Mouse (Mus musculus): ENCODE data around the gene Lpar1. TPM values are rescaled to one million over a fixed set of nuclear protein-coding genes. Genes with fewer than 3 reads are reported as not detected.
A peak's percentile ranks its signal among the peaks of the same experiment; 100 is the strongest.

Gene Lpar1
- polyA plus RNA-seq, 2 experiments = 90.8 to 161 TPM

DNA sequence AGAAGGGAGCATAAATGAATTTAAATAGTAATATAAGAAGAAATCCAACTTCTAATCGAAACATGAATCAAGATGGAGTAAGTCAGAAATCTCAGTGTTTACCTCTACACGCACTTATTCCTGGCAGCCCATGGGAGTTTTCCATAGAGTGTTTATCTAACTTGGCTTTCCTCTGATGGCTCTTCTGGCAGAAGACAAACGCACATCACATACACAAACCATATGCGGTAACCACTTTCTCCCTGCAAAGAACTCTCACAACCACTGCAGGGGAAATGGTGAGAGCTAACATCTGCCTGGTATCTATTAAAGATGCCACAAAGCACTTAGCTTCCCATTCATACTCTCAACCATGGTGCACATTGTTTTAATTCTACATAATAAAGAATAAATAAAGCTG lies 56.4 kb downstream of the Lpar1 start:
- H3K9me3 ChIP-seq (ENCODE audit: control insufficient read depth, low read length) = no peaks in the 10 kb centered on the region
- no peak overlapping the region for H3K27ac ChIP-seq (replicated peaks; ENCODE audit: low read depth, low read length)
- no peaks in the 10 kb centered on the region for H3K27me3 ChIP-seq (ENCODE audit: control insufficient read depth, insufficient read depth, low read length)
- H3K36me3 ChIP-seq (ENCODE audit: control insufficient read depth, insufficient read depth, low read length) = no peaks in the 10 kb centered on the region
- ATAC-seq (ENCODE audit: low FRiP score, low read depth) (no peak), DNase-seq (ENCODE audit: low spot score) (peak; percentile 23)
- H3K4me1 ChIP-seq (ENCODE audit: control insufficient read depth, insufficient read depth, low read length) = peaks cover 40% of the 10 kb centered on the region
- no peak for TF ChIP-seq POLR2A (IDR thresholded peaks at IDR 0.05; ENCODE audit: borderline replicate concordance, extremely low read depth, insufficient read depth, insufficient read length)
- no peak overlapping the region for H3K4me3 ChIP-seq (replicated peaks; ENCODE audit: low read length)
- H3K4me2 ChIP-seq (replicated peaks; ENCODE audit: low read depth, low read length, severe bottlenecking) = no peak overlapping the region
- no peak overlapping the region for H3K9ac ChIP-seq (ENCODE audit: low read depth, low read length, severe bottlenecking)
- 64% methylated on average over 4 of the region's 4 CpGs for WGBS

DNA sequence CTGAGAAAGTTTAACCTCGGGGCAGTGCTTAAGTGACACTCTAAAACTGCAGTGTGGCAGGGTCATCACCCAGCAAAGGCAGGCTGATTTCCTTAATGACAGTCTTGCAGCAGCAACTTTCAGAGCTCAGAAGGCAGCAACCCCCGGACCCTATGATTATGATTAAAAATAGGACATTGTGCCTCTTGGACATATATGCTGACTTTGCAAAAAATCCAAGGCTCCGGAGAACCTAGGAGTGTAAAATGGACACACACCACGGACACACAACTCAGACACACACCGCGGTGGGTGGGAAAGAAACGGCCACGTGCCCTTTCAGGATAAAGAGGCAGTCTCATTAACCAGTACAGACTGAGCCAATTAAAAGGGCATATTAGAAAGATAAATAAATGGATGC lies 57.0 kb downstream of the Lpar1 start:
- no peak for DNase-seq (ENCODE audit: low spot score)
- H3K27ac ChIP-seq (replicated peaks; ENCODE audit: low read depth, low read length) = no peak overlapping the region; the same call in 1 of the 2 replicates
- no peak overlapping the region for H3K4me2 ChIP-seq (replicated peaks; ENCODE audit: low read depth, low read length, severe bottlenecking)
- H3K9ac ChIP-seq (ENCODE audit: low read depth, low read length, severe bottlenecking) = no peak overlapping the region
- no peak for ATAC-seq (ENCODE audit: low FRiP score, low read depth)
- no peak for TF ChIP-seq POLR2A (IDR thresholded peaks at IDR 0.05; ENCODE audit: borderline replicate concordance, extremely low read depth, insufficient read depth, insufficient read length)
- WGBS = 45% methylated on average over 8 of the region's 8 CpGs
- peaks cover 36% of the 10 kb centered on the region for H3K4me1 ChIP-seq (ENCODE audit: control insufficient read depth, insufficient read depth, low read length)
- no peaks in the 10 kb centered on the region for H3K36me3 ChIP-seq (ENCODE audit: control insufficient read depth, insufficient read depth, low read length)
- H3K9me3 ChIP-seq (ENCODE audit: control insufficient read depth, low read length) = no peaks in the 10 kb centered on the region
- H3K27me3 ChIP-seq (ENCODE audit: control insufficient read depth, insufficient read depth, low read length) = no peaks in the 10 kb centered on the region
- H3K4me3 ChIP-seq (replicated peaks; ENCODE audit: low read length) = no peak overlapping the region

DNA sequence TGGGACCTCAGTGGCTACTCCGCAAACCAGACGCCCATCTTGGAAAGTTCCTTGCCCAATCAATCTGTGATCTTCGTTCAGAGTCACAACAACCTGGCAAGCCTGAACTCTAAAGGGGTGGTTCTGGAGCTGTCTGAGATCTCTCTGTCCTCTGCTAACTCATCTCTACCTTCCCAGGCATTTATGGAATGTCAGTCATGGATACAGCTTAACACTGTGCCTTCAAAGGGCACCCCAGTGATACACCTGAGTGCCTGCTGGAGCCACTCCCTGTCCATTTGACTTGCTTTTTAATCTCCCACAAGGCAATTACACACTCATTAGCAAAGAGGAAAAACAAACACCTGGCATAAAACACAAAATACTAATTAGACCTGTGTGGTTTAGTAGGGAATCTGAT lies 62.0 kb downstream of the Lpar1 start:
- Histone ChIP-seq H3K4me3 (replicated peaks; ENCODE audit: low read length) (no peak overlapping the region), H3K4me1 (ENCODE audit: control insufficient read depth, insufficient read depth, low read length) (peaks cover 4% of the 10 kb centered on the region), H3K27ac (replicated peaks; ENCODE audit: low read depth, low read length) (no peak overlapping the region), H3K4me2 (replicated peaks; ENCODE audit: low read depth, low read length, severe bottlenecking) (no peak overlapping the region), H3K27me3 (ENCODE audit: control insufficient read depth, insufficient read depth, low read length) (no peaks in the 10 kb centered on the region), H3K9me3 (ENCODE audit: control insufficient read depth, low read length) (no peaks in the 10 kb centered on the region), H3K9ac (ENCODE audit: low read depth, low read length, severe bottlenecking) (no peak overlapping the region), H3K36me3 (ENCODE audit: control insufficient read depth, insufficient read depth, low read length) (peaks cover 3% of the 10 kb centered on the region)
- no peak for TF ChIP-seq POLR2A (IDR thresholded peaks at IDR 0.05; ENCODE audit: borderline replicate concordance, extremely low read depth, insufficient read depth, insufficient read length)
- WGBS = 77% methylated on average over 3 of the region's 3 CpGs
- no peak for ATAC-seq (ENCODE audit: low FRiP score, low read depth)
- no peak for DNase-seq (ENCODE audit: low spot score)

GRCm38 (mm10) chr4:58490374-58490773 lies 63.3 kb downstream of the Lpar1 start:
- TF ChIP-seq POLR2A (IDR thresholded peaks at IDR 0.05; ENCODE audit: borderline replicate concordance, extremely low read depth, insufficient read depth, insufficient read length) = no peak
- H3K36me3 ChIP-seq (ENCODE audit: control insufficient read depth, insufficient read depth, low read length) = peaks cover 14% of the 10 kb centered on the region

DNA sequence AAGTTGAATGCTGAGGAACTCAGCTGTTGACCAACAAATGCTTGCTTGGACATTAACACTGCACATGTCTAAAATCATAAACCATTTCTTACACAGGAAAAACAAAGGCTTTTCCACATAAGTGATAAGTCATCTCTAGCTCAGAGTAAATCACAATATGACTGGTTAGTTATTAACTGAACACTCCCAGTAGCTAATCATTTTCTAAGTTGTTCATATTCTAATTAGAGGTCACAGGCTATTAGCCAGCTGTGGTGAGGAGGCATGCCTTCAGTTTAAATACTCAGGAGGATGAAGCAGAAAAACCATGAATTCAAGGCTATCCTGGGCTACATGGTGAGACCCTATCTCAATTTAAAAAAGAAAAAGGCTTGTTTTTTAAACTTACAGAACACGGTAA lies 75.1 kb downstream of the Lpar1 start:
- H3K4me3 ChIP-seq (replicated peaks; ENCODE audit: low read length) = no peak overlapping the region
- no peak for DNase-seq (ENCODE audit: low spot score)
- WGBS = 93% methylated on average over 1 of the region's 1 CpGs
- no peak for TF ChIP-seq POLR2A (IDR thresholded peaks at IDR 0.05; ENCODE audit: borderline replicate concordance, extremely low read depth, insufficient read depth, insufficient read length)
- no peak for ATAC-seq (ENCODE audit: low FRiP score, low read depth)
- H3K27ac ChIP-seq (replicated peaks; ENCODE audit: low read depth, low read length) = no peak overlapping the region
- peaks cover 5% of the 10 kb centered on the region for H3K9me3 ChIP-seq (ENCODE audit: control insufficient read depth, low read length)
- H3K27me3 ChIP-seq (ENCODE audit: control insufficient read depth, insufficient read depth, low read length) = no peaks in the 10 kb centered on the region
- no peaks in the 10 kb centered on the region for H3K4me1 ChIP-seq (ENCODE audit: control insufficient read depth, insufficient read depth, low read length)
- H3K9ac ChIP-seq (ENCODE audit: low read depth, low read length, severe bottlenecking) = no peak overlapping the region
- H3K4me2 ChIP-seq (replicated peaks; ENCODE audit: low read depth, low read length, severe bottlenecking) = no peak overlapping the region
- H3K36me3 ChIP-seq (ENCODE audit: control insufficient read depth, insufficient read depth, low read length) = peaks cover 46% of the 10 kb centered on the region

More at GRCm38 (mm10) chr4:58490374-58490773, 63.3 kb downstream of the Lpar1 start:
- H3K4me3 ChIP-seq (replicated peaks; ENCODE audit: low read length) = no peak overlapping the region
- 85% methylated on average over 4 of the region's 4 CpGs for WGBS
- H3K9me3 ChIP-seq (ENCODE audit: control insufficient read depth, low read length) = no peaks in the 10 kb centered on the region
- no peak overlapping the region for H3K9ac ChIP-seq (ENCODE audit: low read depth, low read length, severe bottlenecking)
- H3K27ac ChIP-seq (replicated peaks; ENCODE audit: low read depth, low read length) = no peak overlapping the region
- no peaks in the 10 kb centered on the region for H3K27me3 ChIP-seq (ENCODE audit: control insufficient read depth, insufficient read depth, low read length)
- H3K4me2 ChIP-seq (replicated peaks; ENCODE audit: low read depth, low read length, severe bottlenecking) = no peak overlapping the region
- no peaks in the 10 kb centered on the region for H3K4me1 ChIP-seq (ENCODE audit: control insufficient read depth, insufficient read depth, low read length)
- ATAC-seq (ENCODE audit: low FRiP score, low read depth) (no peak), DNase-seq (ENCODE audit: low spot score) (no peak)

GRCm38 (mm10) chr4:58477691-58478090 lies 76.0 kb downstream of the Lpar1 start:
- no peaks in the 10 kb centered on the region for H3K27me3 ChIP-seq (ENCODE audit: control insufficient read depth, insufficient read depth, low read length)
- peaks cover 2% of the 10 kb centered on the region for H3K9me3 ChIP-seq (ENCODE audit: control insufficient read depth, low read length)
- WGBS = 89% methylated on average over 8 of the region's 8 CpGs
- peaks cover 40% of the 10 kb centered on the region for H3K36me3 ChIP-seq (ENCODE audit: control insufficient read depth, insufficient read depth, low read length)
- H3K27ac ChIP-seq (replicated peaks; ENCODE audit: low read depth, low read length) = no peak overlapping the region
- no peaks in the 10 kb centered on the region for H3K4me1 ChIP-seq (ENCODE audit: control insufficient read depth, insufficient read depth, low read length)
- no peak overlapping the region for H3K9ac ChIP-seq (ENCODE audit: low read depth, low read length, severe bottlenecking)
- ATAC-seq (ENCODE audit: low FRiP score, low read depth) (no peak), DNase-seq (ENCODE audit: low spot score) (no peak)
- TF ChIP-seq POLR2A (IDR thresholded peaks at IDR 0.05; ENCODE audit: borderline replicate concordance, extremely low read depth, insufficient read depth, insufficient read length) = no peak
- no peak overlapping the region for H3K4me2 ChIP-seq (replicated peaks; ENCODE audit: low read depth, low read length, severe bottlenecking)
- H3K4me3 ChIP-seq (replicated peaks; ENCODE audit: low read length) = no peak overlapping the region
